Mouse (Mus musculus): ENCODE results near the gene Rpa2.

Gene Rpa2

GRCm38 (mm10) chr4:132805146-132805545 lies 37.0 kb downstream of the Rpa2 start:
- peak; percentile 44 for DNase-seq

GRCm38 (mm10) chr4:132805599-132806197 lies 37.6 kb downstream of the Rpa2 start:
- no peak for DNase-seq

- DNase-seq = no peak
Observed at GRCm38 (mm10) chr4:132806620-132807191, 38.6 kb downstream of the Rpa2 start.

- DNase-seq = peak; percentile 51
Observed at GRCm38 (mm10) chr4:132807771-132808641, 39.9 kb downstream of the Rpa2 start.

- DNase-seq = peak; percentile 50
Observed at GRCm38 (mm10) chr4:132809621-132810020, 41.5 kb downstream of the Rpa2 start.

- DNase-seq = peak; percentile 56
Observed at GRCm38 (mm10) chr4:132816404-132816803, 48.3 kb downstream of the Rpa2 start.

- DNase-seq = no peak
Observed at GRCm38 (mm10) chr4:132816855-132817254, 48.7 kb downstream of the Rpa2 start.

GRCm38 (mm10) chr4:132818442-132818841 lies 50.3 kb downstream of the Rpa2 start:
- no peak for DNase-seq

- peak; percentile 86 for DNase-seq
Observed at GRCm38 (mm10) chr4:132823614-132824366, 55.7 kb downstream of the Rpa2 start.
